ENCODE assay signal across 8 mouse cellular contexts in the genomic region with DNA sequence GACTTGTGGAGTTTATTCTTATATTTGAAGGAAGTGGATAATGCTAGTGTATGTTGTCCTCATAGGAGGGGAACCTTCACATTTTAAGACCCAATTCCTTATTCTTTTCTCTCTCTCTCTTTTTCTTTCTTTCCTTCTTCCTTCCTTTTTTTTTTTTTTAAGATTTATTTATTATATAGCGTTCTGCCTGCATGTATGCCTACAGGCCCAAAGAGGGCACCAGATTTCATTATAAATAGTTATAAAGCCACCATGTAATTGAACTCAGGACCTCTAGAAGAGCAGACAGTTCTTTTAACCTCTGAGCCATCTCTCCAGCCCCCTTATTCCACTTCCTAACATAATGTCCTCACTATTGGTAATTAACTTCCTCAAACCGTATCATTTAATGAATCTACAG. TPM values are rescaled to one million over a fixed set of nuclear protein-coding genes. Genes with fewer than 3 reads are reported as not detected.
DNase-seq lines count a peak whose midpoint lies in the region; ATAC-seq and TF ChIP-seq lines count a peak whose summit lies in the region.

No protein-coding gene starts in this region.

- peak overlapping the region; percentile 71 for H3K9ac ChIP-seq in embryonic facial prominence, embryonic 14.5 days (ENCODE audit: low read depth, low read length)
- peak overlapping the region; percentile 73 for H3K9ac ChIP-seq in liver, embryonic 12.5 days

- peak overlapping the region; percentile 82 for H3K27ac ChIP-seq in gastrocnemius, adult 2 months
- peak overlapping the region; percentile 81 for H3K27ac ChIP-seq in embryonic facial prominence, embryonic 14.5 days (replicated peaks; ENCODE audit: low read depth, low read length)
- peak overlapping the region; percentile 90 for H3K27ac ChIP-seq in liver, embryonic 12.5 days

- peak overlapping the region; percentile 96 for H3K4me2 ChIP-seq in embryonic facial prominence, embryonic 14.5 days (ENCODE audit: low read depth, low read length)
- H3K4me2 ChIP-seq in liver, embryonic 12.5 days = peak overlapping the region; percentile 91

- no peaks in the 10 kb centered on the region for H3K9me3 ChIP-seq in embryonic facial prominence, embryonic 14.5 days (ENCODE audit: control insufficient read depth, low read length)
- H3K9me3 ChIP-seq in liver, embryonic 12.5 days (replicated peaks) = no peaks in the 10 kb centered on the region

- H3K4me1 ChIP-seq in embryonic facial prominence, embryonic 14.5 days (ENCODE audit: control insufficient read depth, insufficient read depth, low read length) = no peaks in the 10 kb centered on the region
- H3K4me1 ChIP-seq in liver, embryonic 12.5 days = peaks cover 26% of the 10 kb centered on the region

- 26% methylated on average over 2 of the region's 2 CpGs for WGBS in embryonic facial prominence, embryonic 14.5 days
- WGBS in liver, embryonic 12.5 days (ENCODE audit: insufficient replicate concordance) = 38% methylated on average over 2 of the region's 2 CpGs

- no peak for DNase-seq in gastrocnemius, adult 2 months
- no peak for DNase-seq in gastrocnemius, postnatal 14 days
- peak; percentile 59 for DNase-seq in A20 (ENCODE audit: low read depth, low spot score)
- DNase-seq in embryonic facial prominence, embryonic 14.5 days (ENCODE audit: low spot score) = peak; percentile 20
- DNase-seq in urinary bladder, adult 2 months (ENCODE audit: low spot score) = no peak
- no peak for DNase-seq in spleen, postnatal 4 days (ENCODE audit: low spot score in 2 of 2)
- DNase-seq in urinary bladder, adult 18-20 months (ENCODE audit: low spot score in 2 of 2) = no peak

- peak overlapping the region; percentile 93 for H3K4me3 ChIP-seq in gastrocnemius, adult 2 months
- peak overlapping the region; percentile 85 for H3K4me3 ChIP-seq in embryonic facial prominence, embryonic 14.5 days (ENCODE audit: low read depth, low read length)
- peak overlapping the region; percentile 85 for H3K4me3 ChIP-seq in liver, embryonic 12.5 days

- no peaks in the 10 kb centered on the region for H3K27me3 ChIP-seq in embryonic facial prominence, embryonic 14.5 days (replicated peaks; ENCODE audit: control insufficient read depth, insufficient read depth, low read length)
- H3K27me3 ChIP-seq in liver, embryonic 12.5 days (replicated peaks) = no peaks in the 10 kb centered on the region

- intact Hi-C loops in gastrocnemius, adult 2 months (cut with DNase I) = loop anchor here (5.0 kb wide), 1 partner anchor 81 kb away; a partner anchor contains a TSS
- intact Hi-C loops in gastrocnemius, postnatal 14 days (cut with DNase I; ENCODE audit: low total_unique reads) = no loop called here

- no peak for TF ChIP-seq CTCF in gastrocnemius, adult 2 months (IDR thresholded peaks at IDR 0.05)

- H3K36me3 ChIP-seq in embryonic facial prominence, embryonic 14.5 days (ENCODE audit: control insufficient read depth, insufficient read depth, low read length) = peaks cover 29% of the 10 kb centered on the region
- H3K36me3 ChIP-seq in liver, embryonic 12.5 days = peaks cover 26% of the 10 kb centered on the region

- ATAC-seq in embryonic facial prominence, embryonic 14.5 days (ENCODE audit: low read depth) = no peak
- no peak for ATAC-seq in liver, embryonic 12.5 days

RNA-seq across cellular contexts. Expression of a gene that starts 0.7 kb away (rescaled TPM):
- total RNA-seq in gastrocnemius, adult 2 months (2021) = 10 to 100 TPM; 17.9 to 23.3 TPM
- 10 to 100 TPM; 17.7 to 18.4 TPM for total RNA-seq in gastrocnemius, postnatal 14 days (2021)
- 38.5 and 40.5 TPM in 2 replicates for polyA plus RNA-seq in embryonic facial prominence, embryonic 14.5 days (2014; fragmentation: Nextera tagmentation; extraction: Ambion mirVana)
- polyA plus RNA-seq in liver, embryonic 12.5 days (2016; fragmentation: Nextera tagmentation; extraction: Ambion mirVana) = 20.3 and 20.8 TPM in 2 replicates
- polyA plus RNA-seq in urinary bladder, adult 2 months (2012; rRNA removed) = 25.2 and 27.0 TPM in 2 replicates

RNA-seq across cellular contexts. Expression of a gene that starts 0.9 kb away (rescaled TPM):
- 10 to 100 TPM in 1 of 2 experiments, 1 to 10 TPM in 1; 7.3 to 10.1 TPM for total RNA-seq in gastrocnemius, adult 2 months (2021)
- 10 to 100 TPM in 1 of 2 experiments, 1 to 10 TPM in 1; 8.8 to 10.3 TPM for total RNA-seq in gastrocnemius, postnatal 14 days (2021)
- 12.4 and 14.6 TPM in 2 replicates for polyA plus RNA-seq in embryonic facial prominence, embryonic 14.5 days (2014; fragmentation: Nextera tagmentation; extraction: Ambion mirVana)
- 6.8 and 7.6 TPM in 2 replicates for polyA plus RNA-seq in liver, embryonic 12.5 days (2016; fragmentation: Nextera tagmentation; extraction: Ambion mirVana)
- 17.5 and 19.9 TPM in 2 replicates for polyA plus RNA-seq in urinary bladder, adult 2 months (2012; rRNA removed)

RNA-seq across cellular contexts. Expression of a gene that starts 46.3 kb away (rescaled TPM):
- 1 to 10 TPM; 3.6 to 4.0 TPM for total RNA-seq in gastrocnemius, adult 2 months (2021)
- total RNA-seq in gastrocnemius, postnatal 14 days (2021) = 1 to 10 TPM; 5.1 to 5.4 TPM
- 6.8 and 8.0 TPM in 2 replicates for polyA plus RNA-seq in embryonic facial prominence, embryonic 14.5 days (2014; fragmentation: Nextera tagmentation; extraction: Ambion mirVana)
- polyA plus RNA-seq in liver, embryonic 12.5 days (2016; fragmentation: Nextera tagmentation; extraction: Ambion mirVana) = 10.3 and 12.0 TPM in 2 replicates
- 7.9 and 13.0 TPM in 2 replicates for polyA plus RNA-seq in urinary bladder, adult 2 months (2012; rRNA removed)

Comparison
In these comparisons a context has a peak if more than half of its experiments do, and no peak if none do; other contexts are left out.
1. DNase-seq: peak in A20 (single experiment) and embryonic facial prominence, embryonic 14.5 days (single experiment); none in gastrocnemius, adult 2 months (single experiment), gastrocnemius, postnatal 14 days (single experiment), urinary bladder, adult 2 months (single experiment), spleen, postnatal 4 days (0 of 2) and urinary bladder, adult 18-20 months (0 of 2).
2. Peak in every context shown above with its lines, with median percentiles within 50 percentile points of each other: H3K27ac ChIP-seq and H3K4me3 ChIP-seq.